Mouse (Mus musculus) spleen, adult 2 months (tissue): ENCODE results near the gene Akr1a1. TPM values are rescaled to one million over a fixed set of nuclear protein-coding genes. Genes with fewer than 3 reads are reported as not detected.

Source experiments
- DNase-seq, 2 experiments: peaks; one replicate each; pipeline versions ENCODE4 v3.0.0 to v3.0.0-alpha.2; 2012 to 2021; ENCODE audit warnings: low spot score in 2 of 2, low read depth in 1 of 2
- H3K27ac ChIP-seq: fragments of 200-500 bp; 2 replicates; pipeline ENCODE4 v1.5.1; 2012; ENCODE audit warnings: low read length, inconsistent platforms; ENCODE audit not compliant: insufficient read depth
- H3K27me3 ChIP-seq: fragments of 200-500 bp; 2 replicates; pipeline ENCODE4 v1.6.1; 2012; ENCODE audit warnings: mild to moderate bottlenecking, moderate library complexity, low read length, inconsistent platforms; ENCODE audit not compliant: control insufficient read depth, insufficient read depth
- H3K36me3 ChIP-seq: fragments of 200-500 bp; 2 replicates; pipeline ENCODE4 v1.6.1; 2012; ENCODE audit warnings: mild to moderate bottlenecking, low read length, inconsistent platforms; ENCODE audit not compliant: control insufficient read depth, insufficient read depth
- H3K4me1 ChIP-seq: fragments of 200-500 bp; 2 replicates; pipeline ENCODE4 v1.6.1; 2011; ENCODE audit warnings: inconsistent platforms; ENCODE audit not compliant: control insufficient read depth, insufficient read depth, insufficient read length
- H3K4me3 ChIP-seq: fragments of 200-500 bp; 2 replicates; pipeline ENCODE4 v1.5.1; 2011; ENCODE audit warnings: mild to moderate bottlenecking, inconsistent platforms; ENCODE audit not compliant: insufficient read depth, insufficient read length; ENCODE audit errors: extremely low read depth
- CTCF ChIP-seq: fragments of 200-500 bp; IDR thresholded peaks from 2 replicates; pipeline ENCODE4 v1.5.1; 2011; ENCODE audit warnings: mild to moderate bottlenecking, inconsistent platforms; ENCODE audit not compliant: insufficient read depth, insufficient read length, insufficient replicate concordance; ENCODE audit errors: extremely low read depth
- POLR2A ChIP-seq: fragments of 200-500 bp; IDR thresholded peaks from 2 replicates; pipeline ENCODE4 v1.6.1; 2011; ENCODE audit warnings: low read depth, low read length, inconsistent platforms
- WGBS: fragments of 180-500 bp; shearing (Covaris S2); methylation state at CpG from one replicate; pipeline ENCODE4 v1.1.7; 2018; 5-methylcytosine and 5-hydroxymethylcytosine counted together
- polyA plus RNA-seq: library from polyadenylated mRNA; depleted of rRNA; stranded (reverse); fragments of >200 nt; gene quantifications from 2 replicates; pipeline ENCODE4 v1.2.3, GENCODE M21; 2012

The Akr1a1 gene
- polyA plus RNA-seq, 1 experiment: 246 TPM

DNA sequence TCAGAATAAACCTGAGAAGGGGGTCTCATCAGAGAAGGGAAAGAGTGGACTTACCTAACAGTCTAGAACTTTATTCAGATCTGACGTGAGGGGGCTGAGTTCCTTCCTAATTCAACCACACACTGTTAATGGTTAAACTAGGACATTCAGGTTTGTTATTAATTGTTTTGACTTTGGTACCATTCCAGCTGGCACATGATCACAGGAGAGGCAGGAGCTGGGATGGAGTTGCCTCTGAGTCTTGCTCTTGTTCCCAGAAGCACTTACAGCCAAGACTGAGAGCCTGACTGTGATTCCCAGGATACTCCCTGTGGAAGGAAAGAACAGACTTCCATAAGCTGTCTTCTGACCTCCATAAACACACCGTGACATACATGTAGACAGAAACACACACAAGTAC, 8.0 kb upstream of the Akr1a1 start:
- no peak overlapping the region for H3K4me3 ChIP-seq
- TF ChIP-seq POLR2A: no peak
- no peak for TF ChIP-seq CTCF
- WGBS: 83% methylated on average over 2 of the region's 2 CpGs
- H3K27me3 ChIP-seq: no peaks in the 10 kb centered on the region
- H3K36me3 ChIP-seq: no peaks in the 10 kb centered on the region
- no peak overlapping the region for H3K27ac ChIP-seq
- H3K4me1 ChIP-seq: no peaks in the 10 kb centered on the region
- DNase-seq: no peak

DNA sequence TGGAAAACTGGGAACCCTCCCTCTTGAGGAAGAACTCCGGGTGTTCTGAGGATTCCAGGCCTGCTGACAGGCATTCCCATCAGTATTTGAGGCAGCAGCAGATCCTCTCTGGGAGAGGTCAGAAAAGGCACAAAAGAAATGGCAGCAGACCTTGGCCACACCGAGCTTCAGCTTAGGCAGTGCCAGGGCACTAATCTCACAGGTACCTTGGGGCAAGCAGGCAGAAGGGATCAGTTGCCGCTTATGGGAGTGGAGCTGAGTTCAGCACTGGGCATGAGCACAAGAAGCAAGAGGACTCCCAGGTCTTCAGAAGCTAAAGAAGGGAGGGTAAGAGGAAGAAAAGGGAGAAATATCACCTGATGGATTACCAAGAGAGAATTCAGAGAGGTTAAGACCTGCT, 6.5 kb upstream of the Akr1a1 start:
- no peaks in the 10 kb centered on the region for H3K27me3 ChIP-seq
- no peak overlapping the region for H3K4me3 ChIP-seq
- WGBS: 83% methylated on average over 3 of the region's 3 CpGs
- H3K36me3 ChIP-seq: no peaks in the 10 kb centered on the region
- no peak for TF ChIP-seq POLR2A
- TF ChIP-seq CTCF: no peak
- H3K4me1 ChIP-seq: no peaks in the 10 kb centered on the region
- no peak for DNase-seq
- H3K27ac ChIP-seq: no peak overlapping the region

DNA sequence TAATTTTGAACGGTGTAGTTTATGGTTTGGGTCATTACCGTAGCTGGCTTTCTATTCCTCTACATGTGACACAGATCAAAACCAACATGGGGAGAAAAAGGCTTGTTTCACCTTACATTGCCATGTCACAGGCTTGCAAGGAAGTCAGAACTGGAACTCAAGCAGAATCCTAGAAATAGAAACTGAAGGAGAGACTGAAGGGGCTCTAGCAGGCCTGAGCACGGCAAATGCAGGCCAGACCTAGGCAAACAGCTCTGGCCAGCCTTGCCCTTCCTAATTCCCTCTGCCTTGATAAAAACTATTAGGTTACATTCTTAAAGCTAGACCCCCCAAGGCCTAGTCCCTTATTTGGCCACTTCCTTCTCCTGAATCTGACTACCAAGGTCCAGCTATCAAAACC, 4.2 kb upstream of the Akr1a1 start:
- no peak for DNase-seq
- 80% methylated on average over 3 of the region's 3 CpGs for WGBS
- no peak overlapping the region for H3K27ac ChIP-seq
- H3K27me3 ChIP-seq: no peaks in the 10 kb centered on the region
- no peaks in the 10 kb centered on the region for H3K36me3 ChIP-seq
- no peaks in the 10 kb centered on the region for H3K4me1 ChIP-seq
- TF ChIP-seq POLR2A: no peak
- no peak for TF ChIP-seq CTCF
- no peak overlapping the region for H3K4me3 ChIP-seq

DNA sequence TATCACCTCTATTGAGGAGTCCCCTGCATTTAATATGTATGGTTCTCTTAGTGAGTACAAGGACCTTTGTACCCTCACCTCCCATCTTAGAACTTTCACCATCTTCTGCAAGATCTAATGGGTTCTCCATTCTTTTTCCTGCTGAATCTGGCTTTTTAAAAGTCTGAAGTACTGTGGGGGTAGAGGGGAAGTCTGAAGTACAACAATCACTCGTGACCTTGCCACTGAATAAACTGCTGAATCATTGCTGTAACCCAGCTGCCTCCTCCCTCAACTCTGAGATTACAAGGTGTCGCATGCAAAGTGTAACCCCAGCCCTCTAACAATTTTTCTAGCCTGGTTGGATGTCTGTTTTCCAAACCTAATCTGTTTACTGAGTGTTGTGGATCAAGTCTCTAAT, 3.6 kb upstream of the Akr1a1 start:
- 30% methylated on average over 2 of the region's 2 CpGs for WGBS
- H3K27me3 ChIP-seq: no peaks in the 10 kb centered on the region
- no peak for DNase-seq
- TF ChIP-seq CTCF (no peak), POLR2A (no peak)
- no peak overlapping the region for H3K4me3 ChIP-seq
- H3K27ac ChIP-seq: no peak overlapping the region
- peaks cover 3% of the 10 kb centered on the region; the same call in 1 of the 2 replicates for H3K4me1 ChIP-seq
- H3K36me3 ChIP-seq: no peaks in the 10 kb centered on the region

DNA sequence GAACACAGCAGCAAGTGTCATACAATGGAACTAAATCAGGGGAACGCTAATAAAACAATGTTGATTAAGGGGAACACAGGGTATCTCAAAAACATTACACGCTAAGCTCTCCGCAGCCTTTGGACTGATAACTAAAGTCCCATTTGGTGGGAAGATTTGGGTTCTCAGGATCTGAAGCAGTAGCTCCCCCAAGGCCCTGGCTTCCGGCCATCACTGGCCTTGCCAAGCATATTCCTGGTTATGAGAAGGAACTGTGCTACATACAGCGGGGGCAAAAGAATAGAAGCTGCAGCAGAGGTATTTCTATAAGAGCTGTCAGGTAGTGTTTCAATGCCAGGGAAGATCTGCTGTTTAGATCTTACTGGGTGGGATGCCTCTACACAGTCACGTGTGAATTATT, 1.7 kb upstream of the Akr1a1 start:
- H3K4me1 ChIP-seq: peaks cover 5% of the 10 kb centered on the region; the same call in 1 of the 2 replicates
- no peak overlapping the region for H3K27ac ChIP-seq

DNA sequence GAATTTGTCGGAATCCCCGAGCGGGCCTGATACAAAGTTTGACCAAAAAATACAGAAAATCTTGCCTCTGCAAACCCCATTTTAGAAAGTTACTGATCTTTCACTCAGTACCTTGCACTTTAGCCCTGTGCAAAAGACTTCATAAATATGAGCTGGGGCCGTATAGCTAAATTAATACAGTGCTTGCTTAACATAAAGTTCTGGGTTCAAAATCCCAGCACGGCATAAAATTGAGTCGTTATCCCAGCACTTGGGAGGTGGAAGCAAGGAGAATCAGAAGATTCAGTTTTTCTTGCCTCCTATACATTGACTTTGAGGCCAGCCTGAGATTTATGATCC, 286 bp upstream of the Akr1a1 start:
- peaks cover 5% of the 10 kb centered on the region; the same call in 1 of the 2 replicates for H3K4me1 ChIP-seq

More for the DNA sequence above, 1.7 kb upstream of the Akr1a1 start:
- no peak for TF ChIP-seq CTCF
- no peak for TF ChIP-seq POLR2A
- H3K36me3 ChIP-seq: no peaks in the 10 kb centered on the region
- 91% methylated on average over 6 of the region's 6 CpGs for WGBS
- H3K27me3 ChIP-seq: no peaks in the 10 kb centered on the region
- DNase-seq: no peak
- H3K4me3 ChIP-seq: no peak overlapping the region

DNA sequence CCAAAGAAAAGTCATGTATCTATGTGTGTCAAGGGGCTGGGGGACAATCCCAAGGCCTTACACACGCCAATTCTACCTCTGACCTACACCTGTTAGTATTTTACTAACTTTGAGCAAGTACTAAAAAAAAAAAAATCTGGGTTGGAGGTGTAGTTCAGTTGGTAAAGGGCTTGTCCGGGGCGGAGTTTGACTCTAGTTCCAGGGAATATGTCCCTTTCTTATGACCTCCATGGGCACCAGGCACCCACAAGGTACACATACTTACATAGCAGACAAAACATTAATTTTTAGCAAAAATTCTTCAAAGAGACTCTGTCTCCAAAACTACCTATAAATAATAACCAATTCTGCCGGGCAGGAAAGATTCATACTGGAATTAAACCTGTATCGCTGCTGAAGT, 1.1 kb downstream of the Akr1a1 start:
- peak overlapping the region; percentile 97 for H3K4me3 ChIP-seq
- peaks cover 2% of the 10 kb centered on the region; the same call in 1 of the 2 replicates for H3K36me3 ChIP-seq
- no peak overlapping the region; the same call in 1 of the 2 replicates for H3K27ac ChIP-seq
- WGBS: 39% methylated on average over 5 of the region's 5 CpGs
- DNase-seq: no peak
- H3K4me1 ChIP-seq: peaks cover 5% of the 10 kb centered on the region; the same call in 1 of the 2 replicates
- H3K27me3 ChIP-seq: no peaks in the 10 kb centered on the region
- TF ChIP-seq POLR2A (no peak), CTCF (no peak)

More for the DNA sequence above, 286 bp upstream of the Akr1a1 start:
- H3K4me3 ChIP-seq: peak overlapping the region; percentile 97; the same call in 1 of the 2 replicates
- no peaks in the 10 kb centered on the region for H3K27me3 ChIP-seq
- 7% methylated on average over 6 of the region's 6 CpGs for WGBS
- no peak for DNase-seq
- TF ChIP-seq POLR2A (no peak), CTCF (no peak)
- peaks cover 2% of the 10 kb centered on the region; the same call in 1 of the 2 replicates for H3K36me3 ChIP-seq
- no peak overlapping the region for H3K27ac ChIP-seq
